Mouse (Mus musculus) 416B (cell line): ENCODE data around the gene Pax1.

ENCODE experiments used
- DNase-seq: peaks from one replicate; pipeline ENCODE4 v3.0.0; 2011; ENCODE audit warnings: low read depth

Pax1 gene

GRCm38 (mm10) chr2:147361581-147361980 lies at the start of gene Pax1:
Gene Pax1 (plus strand): TSS chr2:147361925.
- DNase-seq: no peak

GRCm38 (mm10) chr2:147321036-147321435 lies 40.7 kb upstream of the Pax1 start:
- peak; percentile 57 for DNase-seq

- no peak for DNase-seq
Measured at GRCm38 (mm10) chr2:147325178-147325577, 36.5 kb upstream of the Pax1 start.

GRCm38 (mm10) chr2:147332731-147333130 lies 29.0 kb upstream of the Pax1 start:
- no peak for DNase-seq

- DNase-seq: no peak
Measured at GRCm38 (mm10) chr2:147338729-147339128, 23.0 kb upstream of the Pax1 start.

GRCm38 (mm10) chr2:147339796-147340195 lies 21.9 kb upstream of the Pax1 start:
- no peak for DNase-seq

- peak; percentile 23 for DNase-seq
Measured at GRCm38 (mm10) chr2:147342198-147342597, 19.5 kb upstream of the Pax1 start.

- no peak for DNase-seq
Measured at GRCm38 (mm10) chr2:147359716-147360115, 2.0 kb upstream of the Pax1 start.

- DNase-seq: no peak
Measured at GRCm38 (mm10) chr2:147360401-147360800, 1.3 kb upstream of the Pax1 start.

- DNase-seq: no peak
Measured at GRCm38 (mm10) chr2:147360856-147361255, 869 bp upstream of the Pax1 start.

GRCm38 (mm10) chr2:147362316-147362715 lies 591 bp downstream of the Pax1 start:
- DNase-seq: no peak

- DNase-seq: no peak
Measured at GRCm38 (mm10) chr2:147363401-147364130, 1.8 kb downstream of the Pax1 start.

GRCm38 (mm10) chr2:147364198-147364597 lies 2.5 kb downstream of the Pax1 start:
- DNase-seq: no peak

GRCm38 (mm10) chr2:147364982-147365907 lies 3.5 kb downstream of the Pax1 start:
- no peak for DNase-seq

- DNase-seq: no peak
Measured at GRCm38 (mm10) chr2:147365908-147366630, 4.3 kb downstream of the Pax1 start.

GRCm38 (mm10) chr2:147367246-147367820 lies 5.6 kb downstream of the Pax1 start:
- no peak for DNase-seq

- DNase-seq: no peak
Measured at GRCm38 (mm10) chr2:147367911-147368591, 6.3 kb downstream of the Pax1 start.

- no peak for DNase-seq
Measured at GRCm38 (mm10) chr2:147369561-147369960, 7.8 kb downstream of the Pax1 start.

- DNase-seq: no peak
Measured at GRCm38 (mm10) chr2:147370091-147370490, 8.4 kb downstream of the Pax1 start.

- no peak for DNase-seq
Measured at GRCm38 (mm10) chr2:147371289-147371688, 9.6 kb downstream of the Pax1 start.

GRCm38 (mm10) chr2:147371840-147372239 lies 10.1 kb downstream of the Pax1 start:
- DNase-seq: no peak
